Mouse (Mus musculus): ENCODE measurements around the gene Haus4. TPM values are rescaled to one million over a fixed set of nuclear protein-coding genes. Genes with fewer than 3 reads are reported as not detected.

Haus4 gene
- total RNA-seq (2015; ENCODE audit: low replicate concordance) (63.4 and 91.4 TPM in 2 replicates), total RNA-seq (2017; ENCODE audit: low replicate concordance) (43.3 and 75.6 TPM in 2 replicates)

DNA sequence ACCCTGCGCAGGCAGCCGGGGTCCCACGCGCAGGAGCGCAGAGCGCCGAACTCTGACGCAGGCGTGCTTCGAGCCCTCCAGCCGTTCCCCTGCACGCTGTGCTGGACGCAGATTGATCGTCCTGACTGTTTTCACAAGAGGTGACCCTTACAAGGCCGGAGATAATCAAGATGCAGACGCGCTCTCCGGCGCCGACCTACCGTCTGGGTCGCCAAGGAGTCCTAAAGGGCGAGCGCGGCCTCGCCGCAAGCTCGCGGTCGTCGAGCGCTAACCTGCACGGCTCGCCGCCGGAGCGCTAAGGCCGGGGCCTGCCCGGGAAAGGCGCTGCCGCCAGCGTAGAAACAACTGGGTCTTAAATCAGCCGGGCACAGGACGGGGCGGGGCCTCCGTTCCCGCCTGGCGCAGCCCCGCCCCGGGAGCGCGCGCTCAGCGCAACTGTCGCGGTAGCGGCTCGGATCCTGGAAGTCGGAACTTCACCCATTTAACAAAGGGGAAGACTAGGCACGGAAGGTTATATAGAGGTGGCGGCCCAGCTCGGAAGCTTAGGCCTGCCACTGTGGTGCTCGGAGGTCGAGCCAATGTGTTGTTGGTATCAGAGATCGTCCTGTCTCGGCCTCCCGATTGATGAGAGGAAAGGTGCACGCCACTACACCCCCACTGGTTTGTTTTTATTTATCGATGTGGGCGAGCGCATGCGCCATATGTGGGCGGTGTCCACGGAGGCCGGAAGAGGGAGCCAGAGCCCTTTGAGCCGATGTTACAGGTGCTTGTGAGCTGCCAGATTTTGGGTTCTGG is at the start of gene Haus4:
Gene Haus4 (minus strand): TSS at position 642 of the 795 bp plus-strand sequence.
- peak; percentile 94 for ATAC-seq (replicated peaks; ENCODE audit: low FRiP score, poor library complexity, severe bottlenecking)

DNA sequence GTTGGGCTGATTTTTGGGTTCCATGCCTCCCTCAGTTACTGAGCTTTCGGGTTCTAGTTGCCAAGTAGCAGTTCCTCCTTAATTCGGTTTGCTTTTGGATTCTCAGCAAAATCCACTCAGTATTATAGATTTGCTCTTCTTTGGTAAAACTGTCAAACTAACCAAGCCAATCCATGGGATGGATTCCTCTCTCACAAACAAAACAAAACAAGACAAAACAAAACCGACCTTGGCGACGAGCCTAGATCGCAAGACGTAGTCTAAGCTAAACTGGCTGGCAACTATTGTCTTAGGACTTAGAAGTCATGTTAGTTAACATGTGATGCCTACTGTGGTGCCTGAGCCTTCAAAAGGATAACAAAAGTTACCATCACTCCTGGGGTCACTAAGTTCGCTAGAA is 49.3 kb upstream of the Haus4 start:
- ATAC-seq (replicated peaks; ENCODE audit: low FRiP score, poor library complexity, severe bottlenecking) = no peak

DNA sequence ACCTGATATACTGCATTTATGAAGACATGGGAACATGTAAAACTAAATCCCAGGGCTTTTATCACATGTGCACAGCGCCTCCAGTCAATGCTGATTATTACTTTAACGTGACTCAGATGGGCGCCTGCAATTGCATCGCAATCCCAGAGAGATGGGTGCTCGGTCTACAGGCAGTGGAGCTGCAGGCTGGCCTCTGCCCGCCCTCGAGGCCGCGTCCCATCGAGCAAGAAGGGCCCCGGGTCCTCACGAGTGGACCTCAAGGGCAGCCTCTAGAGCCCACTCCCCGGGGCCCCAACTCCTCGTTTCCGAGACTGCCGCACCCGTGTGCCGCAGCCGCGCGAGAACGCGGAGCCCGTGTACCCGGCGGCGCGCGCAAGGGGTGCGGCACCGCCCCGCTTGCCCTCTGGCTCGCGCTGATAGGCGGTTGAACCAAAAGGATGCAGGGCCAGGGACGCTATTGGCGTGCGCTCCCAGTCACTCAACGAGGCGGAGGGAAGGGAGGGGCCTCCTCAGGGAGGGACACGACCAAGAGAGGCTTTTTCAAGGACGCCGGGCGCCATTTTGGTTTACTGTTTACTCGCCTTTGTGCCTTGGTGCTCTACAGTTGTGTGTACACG is 48.7 kb upstream of the Haus4 start:
- peak; percentile 97 for ATAC-seq (replicated peaks; ENCODE audit: low FRiP score, poor library complexity, severe bottlenecking)

DNA sequence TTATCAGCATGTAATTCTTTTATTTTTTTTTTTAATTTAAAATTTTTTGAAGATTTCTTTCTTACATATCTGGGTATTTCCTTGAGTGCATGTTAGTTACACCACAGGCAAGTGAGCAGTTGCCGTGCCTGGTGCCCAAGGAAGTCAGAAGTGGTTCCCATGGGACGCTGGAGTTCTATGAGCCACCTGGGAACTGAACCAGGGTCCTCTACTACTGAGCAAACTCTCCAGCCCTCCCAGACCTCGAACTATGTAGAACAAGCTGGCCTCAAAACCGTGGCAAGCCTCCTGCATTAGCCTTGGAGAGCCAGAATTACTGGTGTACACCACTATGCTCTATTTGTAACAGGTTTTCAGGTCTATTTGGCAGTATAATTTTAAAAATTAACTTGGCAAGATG is 48.2 kb upstream of the Haus4 start:
- ATAC-seq (replicated peaks; ENCODE audit: low FRiP score, poor library complexity, severe bottlenecking) = peak; percentile 10; the same call in 1 of the 2 replicates

DNA sequence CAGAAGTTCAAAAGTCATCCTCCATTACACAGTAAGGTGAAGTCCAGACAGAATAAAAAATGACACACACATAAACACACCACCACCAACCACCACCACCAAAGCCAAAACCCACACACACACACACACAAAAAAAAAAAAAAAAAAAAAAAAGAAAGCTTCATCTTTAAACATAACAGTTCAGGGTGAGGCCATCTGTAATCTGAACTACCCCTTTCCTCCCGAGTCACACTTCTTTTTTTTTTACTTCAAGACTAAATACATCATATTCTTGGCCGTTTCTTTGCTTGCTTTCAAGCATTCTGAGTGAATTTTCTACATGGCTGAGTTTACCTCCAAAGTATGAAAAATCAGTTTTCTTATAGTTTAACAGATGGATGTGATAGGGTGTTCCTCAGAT is 47.2 kb upstream of the Haus4 start:
- ATAC-seq (replicated peaks; ENCODE audit: low FRiP score, poor library complexity, severe bottlenecking) = no peak

DNA sequence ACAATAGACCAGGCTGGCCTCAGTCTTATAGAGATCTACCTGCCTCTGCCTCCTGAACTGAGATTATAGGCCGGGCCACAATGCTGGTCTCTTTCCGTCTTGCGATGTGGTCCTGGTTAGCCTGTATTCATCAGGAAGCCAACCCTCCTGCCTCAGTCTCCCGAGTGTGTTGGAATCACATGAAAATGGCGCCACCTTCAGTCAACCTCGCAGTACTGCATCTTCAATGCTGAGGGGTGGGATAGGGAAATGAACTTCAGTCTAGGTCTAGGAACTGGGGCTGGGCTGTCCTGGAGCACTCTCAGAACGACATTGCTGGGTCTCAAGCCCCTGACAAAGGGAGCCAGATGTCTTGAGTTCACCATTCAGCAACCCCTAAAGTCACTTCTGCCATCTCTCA is 42.7 kb upstream of the Haus4 start:
- no peak for ATAC-seq (replicated peaks; ENCODE audit: low FRiP score, poor library complexity, severe bottlenecking)

DNA sequence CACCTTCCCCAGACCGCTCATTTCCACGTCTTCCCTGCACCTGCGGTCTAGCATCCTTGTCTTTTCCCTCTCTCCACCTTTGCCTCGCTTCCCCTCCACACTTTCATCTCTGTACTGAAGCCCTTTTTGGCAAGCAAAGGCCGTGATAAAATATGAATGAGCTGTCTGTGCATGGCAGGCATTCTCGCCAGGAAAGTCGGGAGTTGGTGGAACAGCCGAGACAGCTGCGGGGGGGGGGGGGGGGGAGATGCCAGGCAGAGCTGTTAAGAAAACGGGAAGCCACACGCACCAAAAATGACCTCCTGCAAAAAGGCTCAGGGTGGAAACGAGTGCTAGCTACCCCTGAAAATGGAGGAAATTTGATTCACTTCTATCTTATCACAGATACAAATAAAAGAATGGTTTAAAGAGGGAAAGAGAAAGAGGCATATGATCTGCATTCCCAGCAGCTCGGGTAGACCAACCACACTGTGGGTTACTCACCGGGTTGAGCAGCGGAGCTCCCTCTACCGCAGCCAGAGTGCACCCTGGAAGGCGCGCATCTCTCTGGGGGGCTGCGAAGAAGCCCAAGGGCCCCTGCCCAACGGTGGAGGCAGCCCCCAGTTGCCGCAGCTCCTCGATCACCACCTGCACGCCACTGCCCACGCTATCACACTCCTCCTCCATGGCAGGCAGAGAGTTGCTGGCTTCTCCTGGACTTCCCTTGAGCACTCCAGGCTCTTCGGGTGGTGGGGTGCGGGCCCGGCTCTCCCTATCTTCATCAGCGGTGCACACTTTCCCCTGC is 40.4 kb upstream of the Haus4 start:
- ATAC-seq (replicated peaks; ENCODE audit: low FRiP score, poor library complexity, severe bottlenecking) = no peak

DNA sequence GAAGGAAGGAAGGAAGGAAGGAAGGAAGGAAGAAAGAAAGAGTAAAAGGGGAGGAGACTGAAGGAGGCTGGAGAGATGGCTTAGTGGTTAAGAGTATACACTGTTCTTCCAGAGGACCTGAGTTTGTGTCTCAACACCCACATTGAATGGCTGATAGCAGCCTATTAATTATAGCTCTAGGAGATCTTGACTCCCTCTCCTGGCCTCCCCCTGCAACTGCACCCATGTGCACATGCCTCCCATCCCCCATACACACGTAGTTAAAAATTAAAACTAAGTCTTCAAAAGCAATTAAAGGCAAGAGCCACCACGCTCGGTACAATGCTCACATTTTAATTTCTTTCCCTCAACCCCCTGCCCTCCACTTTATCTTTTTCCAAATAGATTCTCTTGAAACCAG is 39.6 kb upstream of the Haus4 start:
- ATAC-seq (replicated peaks; ENCODE audit: low FRiP score, poor library complexity, severe bottlenecking) = no peak

DNA sequence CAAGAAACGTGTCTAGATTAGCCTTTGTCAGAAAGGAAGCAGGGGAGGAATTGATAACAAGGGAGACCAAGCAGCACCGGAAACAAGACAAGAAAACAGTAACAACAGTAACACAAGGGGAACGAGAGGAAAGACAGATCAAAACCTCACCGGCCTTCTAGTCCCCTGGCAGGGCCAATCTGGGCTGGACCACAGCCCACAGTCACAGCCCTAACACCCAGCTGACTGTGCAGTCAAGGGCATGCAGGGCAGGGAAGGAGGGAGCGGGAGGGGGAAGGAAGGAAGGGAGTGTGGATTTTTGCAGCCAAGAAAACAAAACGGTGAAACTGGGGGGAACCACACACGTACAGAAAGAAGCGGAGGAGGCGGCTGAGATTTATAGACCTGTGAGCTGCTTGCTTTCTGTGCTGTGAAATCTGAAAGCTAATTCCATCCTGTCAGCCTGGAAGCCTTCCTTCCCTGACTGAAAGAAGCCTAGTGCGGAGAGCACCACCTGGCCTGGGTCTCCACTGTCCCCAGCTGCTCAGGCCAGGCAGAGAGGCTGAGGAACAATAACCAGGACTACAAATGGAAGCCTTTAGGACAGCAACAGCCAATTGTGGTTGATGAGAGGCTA is 38.0 kb upstream of the Haus4 start:
- ATAC-seq (replicated peaks; ENCODE audit: low FRiP score, poor library complexity, severe bottlenecking) = no peak

DNA sequence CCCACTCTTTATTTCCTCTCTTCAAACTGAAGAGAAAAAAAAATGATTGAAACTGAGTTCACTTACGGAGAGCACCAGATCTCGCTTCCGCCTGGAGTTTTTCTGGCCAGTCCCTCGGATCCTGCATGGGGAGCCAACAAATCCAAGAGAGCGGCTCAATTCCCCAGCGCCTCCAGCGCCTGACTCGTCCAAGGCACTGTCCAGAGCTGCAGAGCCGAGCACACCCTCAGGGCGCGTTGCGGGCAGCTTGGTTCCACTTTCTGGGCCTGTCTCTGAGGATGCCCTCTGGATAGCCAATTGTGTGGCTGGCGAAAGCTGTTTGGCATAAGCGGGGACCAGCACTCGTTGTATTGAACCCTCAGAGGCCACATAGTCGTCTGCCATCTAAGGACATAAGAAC is 36.6 kb upstream of the Haus4 start:
- no peak for ATAC-seq (replicated peaks; ENCODE audit: low FRiP score, poor library complexity, severe bottlenecking)

DNA sequence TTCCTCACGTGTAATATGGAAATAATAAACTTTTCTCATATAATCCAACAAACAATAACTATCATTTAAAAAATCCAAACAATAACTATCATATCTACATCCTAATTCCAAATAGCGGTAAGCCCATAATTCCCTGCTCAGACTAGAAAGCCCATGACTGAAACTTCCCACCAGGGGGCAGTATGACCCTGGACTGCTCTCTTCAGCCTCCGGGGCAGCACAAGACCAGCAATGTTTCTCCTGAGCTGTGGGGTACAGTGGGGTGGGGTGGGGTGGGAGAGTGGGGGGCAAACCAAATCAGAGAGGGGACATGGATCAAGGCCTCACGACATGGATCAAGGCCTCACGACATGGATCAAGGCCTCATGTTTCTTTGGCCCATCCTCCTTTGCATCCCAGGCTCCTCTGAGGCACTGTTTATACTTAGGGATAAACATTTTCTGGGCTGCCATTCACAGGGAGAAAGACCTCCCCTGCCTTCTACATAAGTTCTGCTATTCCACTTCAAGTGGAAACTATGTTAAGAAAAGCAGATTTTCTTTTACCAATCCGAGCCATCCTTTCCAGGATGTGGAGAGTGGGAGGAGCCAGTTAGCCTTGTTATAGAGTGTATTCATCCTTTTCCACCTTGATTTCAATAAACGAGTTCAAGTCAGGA is 29.4 kb upstream of the Haus4 start:
- peak; percentile 76 for ATAC-seq (replicated peaks; ENCODE audit: low FRiP score, poor library complexity, severe bottlenecking)

DNA sequence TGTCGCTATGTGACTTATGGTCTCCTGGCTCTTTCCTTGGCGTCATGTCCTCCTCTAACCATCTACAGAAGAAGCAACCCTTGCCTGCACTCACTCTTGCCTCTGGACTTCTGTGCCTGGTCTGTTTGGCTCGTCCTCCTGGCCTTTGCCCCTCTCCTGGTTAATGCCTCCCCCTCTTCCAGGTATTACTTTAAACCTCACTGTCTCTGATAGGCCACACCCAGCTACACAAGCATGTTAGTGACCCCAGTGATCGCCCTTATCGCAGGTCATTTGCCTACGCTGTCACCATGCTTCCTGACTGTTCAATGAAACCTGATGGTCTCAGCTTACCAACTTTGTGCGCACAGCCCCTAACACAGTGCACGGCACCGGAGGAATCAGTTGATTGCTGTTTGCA is 28.1 kb upstream of the Haus4 start:
- no peak for ATAC-seq (replicated peaks; ENCODE audit: low FRiP score, poor library complexity, severe bottlenecking)

DNA sequence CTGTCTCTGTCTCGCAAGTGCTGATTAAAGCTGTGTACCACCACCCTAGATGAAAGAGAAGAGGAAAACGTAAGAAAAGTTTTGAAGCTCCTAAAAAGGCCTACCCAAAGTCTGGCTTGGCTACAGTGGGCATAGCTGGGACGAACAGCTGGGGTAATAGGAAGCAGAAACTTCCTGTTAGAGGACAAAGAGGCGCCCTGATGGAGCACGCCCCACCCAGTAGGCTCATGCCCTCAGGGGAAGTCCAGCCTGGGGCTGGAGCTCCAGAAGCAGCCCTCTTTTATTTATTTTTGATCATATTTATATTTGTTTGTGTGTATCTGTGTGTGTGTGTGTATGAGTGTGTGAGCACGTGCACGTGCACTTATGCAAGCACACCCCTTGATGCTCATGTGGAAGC is 25.2 kb upstream of the Haus4 start:
- no peak for ATAC-seq (replicated peaks; ENCODE audit: low FRiP score, poor library complexity, severe bottlenecking)

DNA sequence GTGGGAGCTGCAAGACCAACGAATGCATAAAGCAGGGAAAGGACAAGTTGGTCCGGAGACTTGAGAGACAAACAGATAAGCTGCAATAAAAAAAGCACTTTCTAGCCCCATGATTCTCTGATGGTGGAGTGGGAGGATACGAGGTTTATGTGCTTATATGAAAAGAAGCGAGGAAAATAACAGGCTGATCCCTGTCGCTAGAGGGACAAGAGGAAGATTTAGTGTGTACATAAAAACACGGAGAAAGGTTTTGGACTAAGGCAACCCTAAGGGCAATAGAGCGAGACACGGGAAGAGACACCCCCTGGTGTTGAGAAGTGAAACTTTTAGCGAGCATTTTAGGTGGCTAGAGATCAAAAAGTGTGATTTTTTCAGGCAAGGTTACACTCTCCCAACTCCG is 23.6 kb upstream of the Haus4 start:
- no peak for ATAC-seq (replicated peaks; ENCODE audit: low FRiP score, poor library complexity, severe bottlenecking)

DNA sequence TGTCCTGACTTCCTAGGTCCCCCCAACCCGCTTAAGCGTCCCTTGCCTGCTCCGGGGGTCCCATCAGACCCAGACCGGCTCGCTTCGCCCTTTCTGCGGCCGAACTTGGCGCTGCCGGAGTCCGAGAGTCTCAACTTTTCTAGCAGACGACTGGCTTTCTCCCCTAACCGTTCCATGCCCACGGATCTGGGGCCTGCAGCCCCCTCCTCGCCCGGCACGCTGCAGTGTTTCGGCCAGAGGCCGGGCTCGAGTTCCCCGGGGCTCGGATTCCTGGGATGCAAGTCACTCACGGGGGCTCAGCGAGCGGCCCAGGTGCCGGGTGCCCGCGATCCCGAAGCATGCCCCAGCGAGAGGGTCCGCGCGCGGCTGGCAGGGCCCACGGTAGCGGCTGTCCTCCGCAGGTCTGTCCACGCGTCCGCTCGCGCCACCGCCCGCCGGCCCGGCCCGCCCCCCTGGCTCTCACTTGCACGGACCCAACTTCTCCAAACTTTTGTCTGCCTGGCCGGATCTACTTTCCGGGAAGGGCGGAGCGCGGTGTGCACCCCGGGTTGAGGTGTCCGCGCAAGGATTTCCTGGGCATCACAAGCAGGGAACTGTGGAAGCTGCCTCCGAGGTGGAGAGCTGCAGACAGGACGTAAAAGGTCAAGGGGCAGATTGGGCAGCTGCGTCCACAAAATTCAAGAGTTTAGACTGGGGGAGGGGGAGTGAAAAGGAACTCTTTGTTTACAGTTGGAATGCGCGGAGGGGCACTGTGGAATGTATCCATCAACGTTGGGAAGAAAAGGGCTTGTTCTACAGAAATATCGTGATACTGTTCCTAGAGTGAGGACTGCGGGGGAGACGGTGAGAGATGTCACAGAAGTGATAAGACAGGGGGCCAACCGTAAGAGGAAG is 22.9 kb upstream of the Haus4 start, which contains the start of gene Ajuba:
Gene Ajuba (minus strand): TSS at position 470 of the 894 bp plus-strand sequence.
- no peak for ATAC-seq (replicated peaks; ENCODE audit: low FRiP score, poor library complexity, severe bottlenecking)

DNA sequence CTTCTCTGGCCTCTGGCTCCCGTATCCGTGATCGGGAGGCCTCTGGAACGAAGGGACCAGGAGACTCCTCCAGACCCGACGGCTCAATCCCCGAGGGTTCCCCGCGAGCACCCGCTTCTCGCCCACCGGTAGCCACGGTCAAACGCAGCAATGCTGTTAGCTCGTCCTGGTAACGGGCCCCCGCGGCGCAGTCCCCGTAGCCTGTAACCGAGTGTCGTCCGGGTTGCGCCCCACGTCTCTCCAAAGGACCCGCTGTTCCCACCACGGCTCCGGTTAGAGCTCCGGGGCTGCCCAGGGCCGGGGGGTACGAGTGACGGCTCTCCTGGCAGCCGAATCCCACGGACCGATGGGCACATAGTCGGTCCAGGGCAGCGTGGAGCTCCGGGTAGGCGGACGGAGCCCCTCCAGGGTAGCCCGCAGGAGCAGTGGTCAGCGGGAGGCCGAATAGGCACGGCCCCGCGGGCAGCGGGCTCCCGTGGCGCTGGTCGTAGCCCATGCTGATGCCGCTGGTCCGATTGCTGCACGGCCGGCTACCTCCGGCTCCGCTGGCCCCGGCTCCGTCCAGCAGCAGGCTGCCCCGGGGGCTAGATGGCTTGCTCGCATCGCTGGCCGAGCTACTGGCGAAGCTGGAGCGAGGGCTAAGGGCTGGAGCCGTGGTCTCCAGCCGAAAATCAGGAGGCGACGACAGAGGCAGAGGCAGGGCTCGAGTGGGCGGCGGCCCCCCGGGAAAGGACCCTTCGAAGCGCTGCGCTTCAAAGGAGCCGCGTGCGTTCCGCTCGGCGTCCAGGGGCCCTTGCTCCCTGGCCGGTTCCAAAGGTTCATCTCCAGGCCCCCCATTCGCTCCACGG is 22.0 kb upstream of the Haus4 start:
- ATAC-seq (replicated peaks; ENCODE audit: low FRiP score, poor library complexity, severe bottlenecking) = no peak

DNA sequence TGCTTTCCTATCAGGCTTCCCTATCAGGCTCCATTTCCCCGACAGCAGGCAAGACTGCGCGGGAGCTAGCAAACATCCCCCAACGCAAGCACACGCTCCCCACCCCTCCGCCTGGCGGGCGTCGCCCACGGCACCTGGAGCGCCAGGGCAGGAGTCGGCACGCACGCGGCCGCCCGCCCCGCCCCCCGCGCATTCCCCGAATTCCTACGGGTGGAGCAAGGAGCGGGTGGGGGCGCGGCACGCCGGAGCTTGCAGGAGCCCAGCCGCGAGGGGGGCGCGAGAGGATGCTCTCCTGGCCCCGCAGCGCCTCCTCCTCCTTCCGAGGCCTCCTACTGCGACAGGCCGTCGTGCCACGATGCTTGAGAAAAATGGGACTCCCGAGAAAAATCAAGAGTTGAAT is 21.2 kb upstream of the Haus4 start:
- no peak for ATAC-seq (replicated peaks; ENCODE audit: low FRiP score, poor library complexity, severe bottlenecking)

DNA sequence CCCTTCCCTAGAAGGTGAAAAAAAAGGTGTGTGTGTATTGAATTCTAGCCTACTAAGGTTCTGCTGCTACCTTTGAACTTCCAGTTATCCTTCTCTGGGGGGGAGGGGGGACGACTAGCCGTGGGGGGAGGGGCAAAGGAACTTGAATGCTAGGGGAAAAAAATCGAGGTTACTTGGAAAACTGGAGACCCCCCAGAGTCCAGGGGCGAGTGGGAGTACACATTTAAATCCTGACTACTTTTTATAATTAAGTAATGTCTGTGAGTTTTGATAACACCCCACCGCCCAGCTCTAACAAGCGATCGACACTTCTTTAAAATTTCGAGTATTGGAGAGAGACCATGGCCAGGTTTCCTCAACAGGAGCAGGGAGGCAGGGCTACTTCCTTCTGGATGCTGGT is 20.6 kb upstream of the Haus4 start:
- no peak for ATAC-seq (replicated peaks; ENCODE audit: low FRiP score, poor library complexity, severe bottlenecking)
